Mouse (Mus musculus): ENCODE measurements at regions not wholly inside any gene's neighbourhood (a gene's known extent, or its start where the extent isn't known, plus 50 kb on each side); places are given as distances from the start of the nearest gene placed in this dataset.

DNA sequence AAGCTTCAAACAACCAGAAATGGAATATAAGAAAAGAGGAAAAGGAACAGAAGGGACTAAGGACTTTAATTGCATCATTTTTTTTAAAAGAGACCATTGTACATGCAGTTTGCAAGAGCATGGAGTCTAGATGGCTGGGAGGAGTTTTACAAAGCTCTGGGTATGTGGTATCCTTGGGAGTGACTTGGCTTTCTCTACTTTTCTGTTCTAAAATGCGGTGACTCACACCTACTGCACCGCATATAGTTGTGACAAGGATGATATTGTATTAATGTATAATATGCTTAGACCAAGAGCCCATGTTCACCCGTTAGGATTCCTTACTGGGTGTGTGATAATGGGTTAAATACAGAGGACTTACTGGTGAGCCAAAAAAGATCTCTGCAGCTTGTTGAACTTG, 212.5 kb upstream of the Ccdc122 start:
- no peak for DNase-seq (ENCODE audit: low read depth, low spot score)

DNA sequence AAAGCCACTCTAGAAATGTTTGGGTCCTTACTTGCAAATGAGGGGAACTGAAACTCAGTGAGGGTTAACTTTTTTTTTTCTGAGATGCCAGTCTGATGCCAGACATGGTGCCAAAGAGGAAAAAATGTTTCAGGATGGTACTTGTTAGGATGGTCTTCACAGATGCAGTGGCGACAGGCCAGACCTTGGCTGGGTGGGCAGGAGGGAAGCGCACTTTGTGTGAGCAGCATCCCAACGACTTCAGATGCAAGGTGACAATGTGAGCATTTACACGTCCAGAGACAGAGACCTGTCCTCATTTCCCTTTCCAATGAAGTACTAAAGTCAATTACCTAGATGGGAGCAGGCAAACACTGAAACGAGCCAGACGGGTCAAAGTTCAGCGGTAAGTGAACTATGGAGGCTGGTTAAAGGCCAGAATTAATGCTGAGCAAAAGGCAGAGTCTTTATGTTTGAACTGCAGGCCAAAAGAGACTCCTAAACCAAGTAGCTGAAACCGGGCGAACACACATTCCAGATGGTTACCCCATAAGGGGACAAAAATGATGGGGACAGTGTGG, 213.7 kb upstream of the Ccdc122 start:
- DNase-seq (ENCODE audit: low read depth, low spot score): no peak

DNA sequence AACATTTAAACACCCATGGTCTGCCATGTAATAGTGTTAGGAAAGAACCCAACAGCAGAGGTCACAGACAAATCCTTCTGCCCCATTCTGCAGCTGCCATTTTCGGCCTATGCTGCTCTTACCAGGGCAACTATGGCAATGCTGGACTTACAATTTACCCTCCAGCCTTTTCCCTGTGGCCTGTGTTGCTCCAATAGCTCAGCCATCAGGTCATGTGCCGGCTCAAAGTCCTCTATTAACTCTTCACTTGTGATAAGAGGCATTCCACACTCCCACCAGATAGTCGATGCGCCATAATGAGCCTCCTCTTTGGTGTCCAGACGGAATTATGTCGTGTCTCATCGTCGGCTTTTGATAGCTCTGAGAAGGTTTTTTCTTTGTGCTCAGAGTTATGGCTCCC, 214.7 kb upstream of the Ccdc122 start:
- DNase-seq (ENCODE audit: low read depth, low spot score): no peak

DNA sequence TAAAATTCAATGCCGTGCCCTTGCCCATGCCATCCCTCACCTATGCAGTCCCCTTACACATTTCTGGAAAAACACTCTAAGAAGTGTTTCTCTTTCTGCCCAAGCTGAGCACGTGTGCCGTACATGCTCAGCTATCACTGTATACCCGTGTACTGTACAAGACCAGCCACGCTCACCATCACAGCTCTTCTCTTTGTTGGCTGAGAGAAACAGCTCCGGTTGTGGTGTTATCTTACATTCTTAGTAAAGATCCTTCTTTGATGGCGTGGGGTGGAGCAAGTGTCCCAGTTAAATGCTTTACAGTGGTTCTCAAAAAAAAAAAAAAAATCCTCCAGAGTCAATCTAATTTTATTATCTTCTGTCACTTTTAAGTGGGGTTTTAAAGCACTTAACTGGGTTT, 215.1 kb upstream of the Ccdc122 start:
- no peak for DNase-seq (ENCODE audit: low read depth, low spot score)

DNA sequence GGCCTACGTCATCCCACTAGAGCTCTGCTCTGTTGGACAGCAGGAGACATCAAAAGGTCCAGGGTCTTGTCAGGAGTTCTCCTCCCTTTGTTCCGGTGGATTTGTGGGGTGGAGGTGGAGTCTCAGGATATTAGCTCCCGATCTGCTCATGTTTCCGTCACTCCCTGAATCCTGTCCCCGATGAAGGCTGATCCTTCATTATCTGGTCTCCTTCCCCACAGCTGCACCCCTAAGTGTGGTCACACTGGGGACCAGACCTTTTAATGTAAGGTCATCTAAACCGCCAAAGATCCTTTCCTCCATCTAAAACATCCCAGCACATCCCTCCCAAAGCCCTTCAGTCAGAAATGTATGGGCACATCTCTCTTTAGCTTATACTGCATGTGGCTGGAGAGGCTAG, 215.6 kb upstream of the Ccdc122 start:
- no peak for DNase-seq (ENCODE audit: low read depth, low spot score)

DNA sequence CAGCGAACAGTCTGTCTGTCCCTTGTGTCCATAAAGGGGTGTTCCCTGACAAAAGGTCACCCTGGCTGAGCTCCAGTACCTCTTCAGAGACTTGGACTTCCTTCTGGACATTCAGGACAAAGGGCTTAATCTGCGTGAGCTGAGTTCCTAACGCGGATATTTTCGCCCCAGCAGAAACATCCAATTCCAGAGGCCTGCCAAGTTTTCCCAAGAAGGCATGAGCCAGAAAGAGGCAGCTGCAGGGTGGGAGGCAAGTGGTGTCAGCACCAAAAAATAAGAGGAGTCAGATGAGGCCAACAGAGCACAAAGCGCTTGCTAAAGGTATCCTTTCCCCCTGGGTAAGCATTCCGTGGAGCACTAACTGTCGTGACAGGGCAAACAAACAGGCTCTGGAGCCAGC, 216.9 kb upstream of the Ccdc122 start:
- no peak for DNase-seq (ENCODE audit: low read depth, low spot score)

DNA sequence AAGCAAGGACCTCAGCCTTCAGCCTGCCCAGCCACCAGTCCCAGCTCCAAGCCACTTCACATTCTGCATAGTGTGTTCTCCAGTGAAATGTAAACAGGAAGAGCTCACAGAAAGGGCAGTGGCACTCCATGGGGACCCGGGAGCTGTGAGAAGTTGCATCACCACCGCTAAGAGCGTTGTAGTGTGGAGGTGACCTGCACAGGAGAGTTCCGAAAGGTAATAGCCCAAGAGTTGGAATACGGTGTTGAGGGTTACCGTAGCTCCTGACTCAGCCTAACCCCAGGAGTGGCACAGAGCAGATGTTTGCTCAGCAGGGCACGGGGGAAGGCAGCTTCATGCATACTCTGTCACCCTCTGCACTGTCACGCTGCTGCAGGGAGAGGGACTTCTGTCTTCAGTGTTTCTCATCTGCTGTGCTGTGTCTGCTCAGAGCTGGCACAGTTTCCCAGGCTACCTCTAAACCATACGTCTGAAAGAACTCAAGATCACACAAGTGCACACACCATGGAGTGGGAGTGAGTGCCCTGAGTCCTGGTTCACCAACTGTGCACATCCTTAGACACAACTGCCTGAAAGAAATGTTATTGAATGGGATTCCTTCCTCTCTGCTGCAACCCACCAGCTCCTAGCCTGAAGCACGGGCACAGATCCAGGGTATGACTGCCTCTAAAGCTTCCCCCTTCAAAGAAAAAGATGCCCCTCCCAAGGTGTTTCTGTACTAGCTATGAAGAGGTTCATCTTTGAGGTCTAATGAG, 218.1 kb upstream of the Ccdc122 start:
- DNase-seq (ENCODE audit: low read depth, low spot score): no peak

DNA sequence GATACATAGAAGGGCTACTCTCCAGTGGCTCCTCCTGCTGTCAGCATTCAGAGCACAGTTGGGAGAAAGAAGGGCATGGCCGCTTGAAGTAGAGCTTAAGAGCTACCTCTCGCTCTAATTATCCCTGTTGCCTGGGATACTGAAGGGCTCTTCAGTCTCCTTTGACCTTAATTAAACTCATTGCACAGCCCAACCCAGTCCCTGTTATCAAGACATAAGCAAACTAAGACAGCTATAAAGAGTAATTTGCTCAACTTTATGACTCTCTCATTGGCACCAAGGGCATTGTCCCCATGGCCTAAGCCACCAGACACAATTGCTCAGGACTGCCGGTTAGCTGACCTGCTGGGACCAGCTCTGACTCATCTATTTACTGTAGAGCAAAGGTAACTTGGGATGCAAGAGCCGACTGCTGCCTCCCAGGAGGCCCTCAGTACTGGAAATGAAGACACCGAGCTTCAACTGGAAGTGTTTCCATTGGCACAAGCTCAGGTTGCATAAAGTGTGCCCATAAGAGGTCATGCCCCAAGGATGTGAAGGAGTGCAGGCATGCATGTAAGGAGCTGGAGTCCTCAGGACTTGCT, 219.3 kb upstream of the Ccdc122 start:
- DNase-seq (ENCODE audit: low read depth, low spot score): no peak

DNA sequence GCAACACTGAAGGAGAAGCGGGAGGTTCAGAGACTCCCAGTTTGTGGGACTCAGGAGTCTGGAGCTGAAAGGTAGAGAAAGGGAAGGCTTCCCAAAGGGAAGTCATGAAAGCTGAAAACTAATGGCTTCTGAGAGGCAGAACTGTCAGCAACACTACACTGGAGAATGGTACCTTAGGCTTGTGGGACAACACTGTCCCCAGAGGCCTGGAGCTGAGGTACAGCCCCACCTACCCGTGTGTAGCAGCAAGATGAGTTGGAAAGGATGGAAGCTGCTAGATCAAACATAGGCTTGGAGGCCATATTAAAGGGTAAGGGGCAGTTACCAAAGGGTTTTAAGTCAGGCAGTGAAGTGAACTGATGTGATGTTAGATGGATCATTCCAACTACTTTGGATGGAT, 219.9 kb upstream of the Ccdc122 start:
- DNase-seq (ENCODE audit: low read depth, low spot score): no peak

DNA sequence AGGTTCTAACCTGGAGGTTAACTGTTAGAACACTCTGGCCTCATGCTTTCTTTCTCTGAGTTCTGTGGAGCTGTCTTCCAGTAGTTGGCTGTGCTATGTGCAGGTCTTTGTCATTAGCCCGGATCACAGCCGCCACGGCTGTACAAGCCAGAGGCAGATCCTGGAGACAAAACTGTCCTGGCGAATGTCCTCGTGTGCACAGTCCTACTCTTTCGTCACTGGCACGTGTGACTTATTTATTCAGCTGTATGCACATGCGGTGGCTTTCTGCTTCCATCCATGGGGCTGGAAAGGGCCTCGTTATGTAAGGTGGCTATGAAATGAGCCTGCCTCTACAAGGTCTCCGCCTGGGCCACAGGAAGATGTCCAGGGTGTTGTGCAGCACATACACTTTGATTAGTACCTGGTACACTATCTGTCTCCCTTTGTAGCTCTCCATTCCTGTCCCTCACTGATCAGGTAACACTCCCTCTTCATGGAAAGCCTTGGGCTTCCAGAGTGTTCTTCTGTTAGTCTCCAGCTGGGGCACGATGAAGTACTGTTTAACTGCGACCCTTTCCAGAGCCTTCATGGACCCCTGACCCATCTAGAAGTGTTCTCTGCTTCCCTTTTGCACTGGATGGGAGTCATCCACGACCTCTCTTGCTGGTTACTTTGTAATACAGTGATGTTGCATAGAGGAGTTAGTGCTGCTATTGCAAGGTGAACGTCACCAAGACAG, 224.3 kb upstream of the Ccdc122 start:
- no peak for DNase-seq (ENCODE audit: low read depth, low spot score)

DNA sequence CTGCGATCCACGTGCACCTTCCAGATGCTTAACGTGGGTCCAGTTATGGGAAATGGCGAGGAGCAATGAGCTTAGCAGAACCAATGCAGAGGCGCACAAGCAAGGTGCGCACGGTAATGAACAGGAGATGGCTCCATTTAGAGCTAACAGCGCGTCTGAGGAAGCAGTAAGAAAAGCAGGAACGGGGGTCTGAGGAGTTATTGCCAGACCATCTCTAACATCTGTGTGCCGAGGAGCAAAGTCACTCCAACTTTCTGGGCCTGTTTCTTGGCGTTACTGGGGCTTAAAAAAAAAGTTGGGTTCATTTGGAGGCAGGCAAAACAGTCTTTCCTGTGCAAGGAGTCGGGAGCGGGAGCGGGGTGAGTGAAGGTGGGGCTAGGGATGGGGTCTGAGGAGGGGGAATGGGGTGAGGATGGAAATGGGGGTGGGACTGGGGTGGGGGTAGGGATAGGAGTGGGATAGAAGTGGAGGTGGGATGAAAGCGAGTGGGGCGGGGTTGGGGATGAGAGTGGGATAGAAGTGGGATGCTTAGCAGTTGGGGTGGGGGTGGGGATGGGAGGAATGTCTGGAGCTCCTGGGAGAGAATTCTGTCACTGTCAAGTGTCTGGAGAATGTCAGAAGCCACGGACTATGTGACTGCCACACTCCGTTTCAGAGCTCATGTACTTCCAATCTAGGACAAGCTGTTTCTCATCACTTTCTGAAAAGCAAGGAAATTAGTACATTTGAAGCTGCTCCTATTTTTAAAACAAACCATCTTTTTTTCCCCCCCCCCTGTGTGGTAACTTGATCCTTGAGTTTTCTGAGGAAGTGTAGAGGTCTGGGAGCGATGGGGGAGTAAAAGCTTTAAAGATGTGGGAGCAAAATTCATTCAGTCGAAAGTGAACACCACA, 225.6 kb upstream of the Ccdc122 start:
- DNase-seq (ENCODE audit: low read depth, low spot score): no peak

DNA sequence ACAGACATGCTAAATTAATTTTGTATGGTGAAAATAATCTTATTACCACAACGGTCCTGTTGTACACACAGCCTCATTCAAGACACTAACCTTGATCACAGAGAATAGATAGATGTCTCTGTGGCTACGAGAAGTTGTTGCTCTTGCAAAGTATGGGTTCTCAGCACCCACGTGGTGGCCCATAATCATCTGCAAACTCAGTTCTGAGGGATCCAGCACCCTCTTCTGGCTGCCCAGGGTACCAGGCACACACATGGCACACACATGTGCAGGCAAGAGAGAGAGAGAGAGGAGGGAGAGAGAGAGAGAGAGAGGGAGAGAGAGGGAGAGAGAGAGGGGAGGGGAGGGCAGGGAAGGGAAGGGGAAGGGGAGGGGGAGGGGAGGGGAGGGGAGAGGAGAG, 226.5 kb upstream of the Ccdc122 start:
- DNase-seq (ENCODE audit: low read depth, low spot score): no peak

DNA sequence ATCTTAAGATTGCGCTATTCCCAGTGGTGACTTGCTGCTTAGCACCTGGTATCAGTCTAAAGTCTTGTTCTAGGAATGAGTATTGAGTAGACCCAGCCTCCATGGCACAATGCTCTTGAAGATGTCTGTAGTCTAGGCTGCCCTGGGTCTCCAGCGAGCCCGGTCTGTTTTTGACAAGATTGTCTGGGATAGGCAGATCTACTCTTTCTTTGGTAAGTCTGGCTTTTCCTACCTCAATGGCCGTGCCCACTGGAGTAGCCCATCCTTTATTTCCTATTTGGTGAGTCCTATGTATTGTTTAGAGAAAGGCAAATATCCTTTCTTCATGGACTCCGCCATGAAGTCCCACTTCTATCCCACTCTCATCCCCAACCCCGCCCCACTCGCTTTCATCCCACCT, 227.2 kb upstream of the Ccdc122 start:
- no peak for DNase-seq (ENCODE audit: low read depth, low spot score)

DNA sequence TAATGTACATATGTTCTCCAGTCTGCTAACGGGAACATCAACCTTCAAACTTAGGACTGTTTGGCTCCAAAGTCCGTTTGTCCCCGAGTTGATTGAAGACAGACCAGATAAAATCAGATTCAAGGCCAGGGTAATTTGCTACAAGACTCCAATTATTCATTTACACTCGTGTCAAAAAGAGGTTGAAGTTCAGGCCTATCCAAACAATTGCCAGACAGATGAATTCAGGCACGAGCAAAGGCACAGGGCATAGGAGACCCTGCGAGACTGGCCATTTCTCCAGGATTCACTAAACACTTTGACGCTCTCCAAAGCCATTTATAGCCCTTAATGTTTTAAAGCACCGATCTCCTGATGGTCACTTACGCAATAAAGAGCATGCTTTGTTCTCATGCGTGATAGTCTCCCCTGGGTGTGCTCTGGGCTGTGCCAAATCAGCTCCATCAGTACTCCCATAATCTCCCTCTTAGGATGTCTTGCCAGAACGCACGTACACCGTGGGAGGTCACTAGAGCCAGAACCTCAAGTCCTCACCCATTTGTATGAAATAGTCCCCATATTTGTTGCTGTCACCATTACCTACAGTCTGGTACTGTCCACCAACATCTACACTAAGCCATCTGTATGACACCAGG, 231.3 kb upstream of the Ccdc122 start:
- DNase-seq (ENCODE audit: low read depth, low spot score): no peak

DNA sequence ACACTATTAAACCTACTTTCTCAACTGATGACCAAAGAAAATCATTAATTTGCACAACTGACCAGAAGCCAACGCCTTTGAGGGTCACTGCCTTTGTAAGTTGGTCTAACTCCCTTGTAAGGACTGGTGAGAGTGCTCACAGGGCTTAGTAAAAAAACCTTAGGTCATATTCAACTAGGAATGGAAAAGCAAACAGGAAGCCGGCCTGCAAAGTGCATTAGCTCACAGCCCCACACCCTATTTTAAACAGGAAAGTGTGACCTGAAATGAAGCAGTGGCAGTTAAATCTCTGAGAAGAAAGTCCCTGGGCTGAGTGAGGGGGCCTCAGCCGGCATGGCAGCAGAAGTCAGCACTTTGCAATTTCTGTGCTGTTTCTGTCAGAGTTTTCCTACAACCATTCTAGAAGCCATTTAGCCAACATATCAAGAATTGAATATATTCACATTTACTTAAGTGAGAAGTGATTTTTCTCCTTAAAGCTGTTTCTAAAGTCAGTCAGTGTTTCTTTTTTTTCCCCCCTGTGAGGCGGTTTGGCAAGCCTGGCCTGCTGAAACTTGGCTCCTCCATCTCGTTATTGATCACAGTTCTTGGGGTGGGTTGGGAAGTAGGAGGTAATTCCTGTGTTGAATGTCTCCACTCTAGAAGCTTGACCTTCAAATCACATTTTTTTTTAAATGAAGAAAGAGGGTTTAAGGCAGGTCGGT, 232.0 kb upstream of the Ccdc122 start:
- DNase-seq (ENCODE audit: low read depth, low spot score): no peak

DNA sequence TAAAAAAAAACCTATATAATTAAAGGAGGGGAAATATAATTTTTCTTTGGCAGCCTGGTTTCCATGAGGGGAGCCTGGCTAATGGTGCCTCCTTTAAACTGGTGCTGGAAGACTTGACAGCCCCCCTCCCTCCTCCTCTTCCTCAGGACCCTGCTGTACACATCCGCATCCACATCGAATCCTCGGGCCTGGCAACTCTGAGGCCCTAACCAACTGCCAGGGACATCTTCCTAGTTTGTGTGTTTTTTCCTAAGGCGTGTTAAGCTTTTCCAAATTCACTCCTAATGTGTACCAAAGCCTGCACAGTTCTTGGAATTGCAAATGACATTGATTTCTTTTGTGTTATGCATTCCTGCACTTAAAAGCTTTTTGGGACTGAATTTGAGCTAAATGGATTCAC, 236.4 kb upstream of the Ccdc122 start:
- no peak for DNase-seq (ENCODE audit: low read depth, low spot score)

DNA sequence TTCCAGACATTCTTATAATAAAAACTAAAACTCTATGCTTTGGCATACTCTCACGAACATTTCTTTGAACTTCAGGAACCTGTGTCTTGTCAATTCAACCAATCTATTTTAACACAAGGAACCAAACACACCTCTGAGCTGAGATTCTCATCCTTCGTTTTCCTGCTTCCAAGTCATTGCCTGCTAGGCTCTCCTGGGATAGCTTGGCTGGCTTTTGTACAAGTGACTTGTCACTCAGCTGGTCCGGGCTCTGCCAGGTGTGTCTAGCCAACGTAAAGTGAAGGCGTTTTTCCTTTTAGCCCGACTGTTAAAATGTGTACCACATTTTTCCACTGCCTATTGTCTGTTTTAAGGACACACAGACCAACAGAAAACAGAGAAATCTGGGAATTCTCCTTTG, 236.8 kb upstream of the Ccdc122 start:
- DNase-seq (ENCODE audit: low read depth, low spot score): no peak

DNA sequence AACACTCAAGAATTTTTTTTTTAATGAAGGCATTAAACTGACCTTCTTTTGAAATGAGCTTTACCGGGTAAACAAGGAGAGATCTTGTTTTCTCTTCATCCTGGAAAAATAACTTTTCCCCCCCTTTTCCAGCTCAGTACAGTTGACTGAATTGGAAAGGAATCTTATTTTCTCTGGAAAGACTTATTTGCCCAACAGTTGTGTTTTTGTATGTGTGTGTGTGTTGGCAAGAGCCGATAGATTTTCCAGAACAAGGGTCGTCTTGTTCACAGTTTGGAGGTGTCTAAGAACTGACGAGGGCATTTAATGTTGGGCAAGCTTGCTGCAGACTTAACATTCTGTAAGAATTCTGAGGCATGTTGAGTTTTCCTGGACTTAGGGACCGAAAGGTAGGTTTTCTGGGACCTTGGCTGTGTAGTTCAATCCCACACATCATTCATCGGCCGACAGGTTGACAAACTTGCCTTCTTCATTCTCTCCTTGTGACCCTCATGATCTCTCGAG, 237.6 kb upstream of the Ccdc122 start:
- no peak for DNase-seq (ENCODE audit: low read depth, low spot score)

DNA sequence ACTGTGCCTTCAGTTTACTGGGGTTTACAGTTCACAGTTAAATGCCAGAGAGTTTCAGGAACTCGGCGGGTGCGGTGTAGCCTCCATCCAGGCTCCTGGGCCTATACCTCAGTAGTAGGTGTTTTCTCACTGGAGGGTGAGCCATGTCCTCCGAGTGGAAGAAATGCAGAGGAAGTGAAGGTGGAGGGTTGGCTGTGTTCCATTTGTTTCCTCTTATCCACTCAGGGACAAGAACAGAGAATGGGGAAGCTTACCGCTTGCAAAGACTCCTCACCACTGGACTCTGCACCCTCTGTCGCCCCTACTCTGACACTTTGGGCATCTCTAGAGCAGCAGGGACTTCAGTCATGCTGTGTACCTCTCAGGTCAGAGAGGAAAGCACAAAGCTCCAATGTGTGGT, 238.1 kb upstream of the Ccdc122 start:
- DNase-seq (ENCODE audit: low read depth, low spot score): no peak

DNA sequence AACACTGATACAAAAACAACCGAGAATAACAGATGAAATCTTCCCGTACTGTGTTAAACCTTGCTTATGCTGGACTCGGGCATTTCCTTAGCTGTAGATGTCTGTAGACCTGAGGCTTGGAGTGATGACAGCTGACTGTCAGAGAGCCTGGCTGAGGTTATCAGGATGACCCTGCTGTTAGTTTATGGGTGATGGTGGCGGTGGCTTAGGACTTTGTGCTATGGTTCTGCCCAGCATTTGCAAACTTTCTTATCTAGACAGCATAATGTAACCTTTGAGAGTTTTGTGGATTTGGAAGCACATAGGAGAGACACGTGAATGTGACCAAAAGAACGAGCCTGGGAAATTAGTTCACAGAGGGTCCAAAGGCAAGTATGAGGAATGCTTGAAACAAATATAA, 239.1 kb upstream of the Ccdc122 start:
- no peak for DNase-seq (ENCODE audit: low read depth, low spot score)
